Mouse (Mus musculus) megakaryocyte, adult 5-6 weeks (primary cell): Measurements from ENCODE around the gene Gm9507. TPM values are rescaled to one million over a fixed set of nuclear protein-coding genes. Genes with fewer than 3 reads are reported as not detected.
"Not testable (repeated sequence)": the region's sequence is repeated elsewhere in the genome, so short reads cannot be mapped to it uniquely, and the experiment has no call there.

Experiments used
- ATAC-seq: 2 replicates; pipeline ENCODE4 v1.8.0; 2016; ENCODE audit warnings: mild to moderate bottlenecking, inconsistent platforms; ENCODE audit not compliant: poor library complexity, severe bottlenecking
- total RNA-seq, 2 experiments: library from RNA; stranded (forward) in 1 of 2; stranded (reverse) in 1 of 2; fragments of 153-499, 151-499 nt in 1 of 2; fragments of 221-1000, 200-1000 nt in 1 of 2; gene quantifications; 2 replicates each; pipeline versions ENCODE4 v1.2.3 to v1.2.4; 2015 to 2017

The Gm9507 gene
- total RNA-seq, 2 experiments from 2014 or later: not detected

- ATAC-seq: not testable (repeated sequence)
These were observed 34.8 kb downstream of the Gm9507 start, which contains the start of gene Gm7138 for GRCm38 (mm10) chr10:77776844-77777243. TSS of gene Gm7138 (minus strand) at chr10:77776944.

- not testable (repeated sequence) for ATAC-seq
These were observed 39.5 kb downstream of the Gm9507 start for GRCm38 (mm10) chr10:77772142-77772541.

DNA sequence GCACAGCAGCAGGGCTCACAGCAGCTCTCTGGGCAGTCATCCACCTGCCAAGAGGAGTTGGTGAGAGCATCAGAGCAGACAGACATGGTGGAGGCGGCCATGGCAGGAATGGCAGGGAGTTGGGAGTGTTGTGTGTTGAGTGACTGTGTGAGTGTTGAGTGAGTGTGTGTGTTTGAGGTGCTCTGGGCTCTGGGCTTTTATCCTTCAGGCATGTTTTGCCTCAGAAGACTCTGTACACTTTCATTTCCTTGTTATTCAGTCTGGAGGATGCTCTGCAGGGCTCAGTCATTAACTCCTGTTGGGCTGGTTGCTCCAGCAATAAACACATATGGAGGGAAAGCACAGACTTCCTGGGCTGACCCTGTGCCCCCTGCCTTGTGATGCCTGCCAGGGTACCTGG lies 40.4 kb downstream of the Gm9507 start, which contains the start of gene Gm3238:
TSS of gene Gm3238 (minus strand) at position 101 of the 400 bp plus-strand sequence.
- not testable (repeated sequence) for ATAC-seq

- no peak for ATAC-seq
These were observed 41.9 kb downstream of the Gm9507 start for GRCm38 (mm10) chr10:77769727-77770126.

Other genes starting within 250 kb of the Gm9507 start
Only the 30 nearest of the 33 such genes appear.
- 22.1 and 22.7 TPM in 2 replicates for gene Sumo3, start 205.7 kb downstream of the Gm9507 start, total RNA-seq (2015)
- 118 and 137 TPM in 2 replicates for gene Sumo3, start 205.7 kb downstream of the Gm9507 start, total RNA-seq (2017)
- not detected in 2 replicates for gene Gm49325, start 205.6 kb downstream of the Gm9507 start, total RNA-seq (2015)
- gene Gm49325, start 205.6 kb downstream of the Gm9507 start, total RNA-seq (2017): not detected in 2 replicates
- 15.3 and 18.1 TPM in 2 replicates for gene Ube2g2, start 189.6 kb downstream of the Gm9507 start, total RNA-seq (2015)
- gene Ube2g2, start 189.6 kb downstream of the Gm9507 start, total RNA-seq (2017): 27.4 and 40.0 TPM in 2 replicates
- gene Tspear, start 125.3 kb downstream of the Gm9507 start, total RNA-seq (2015): not detected in 2 replicates
- gene Tspear, start 125.3 kb downstream of the Gm9507 start, total RNA-seq (2017): not detected in 2 replicates
- gene Gm19402, start 121.1 kb downstream of the Gm9507 start, total RNA-seq (2015): not detected in 2 replicates
- not detected in 2 replicates for gene Gm19402, start 121.1 kb downstream of the Gm9507 start, total RNA-seq (2017)
- not detected in 2 replicates for gene Gm9508, start 114.6 kb downstream of the Gm9507 start, total RNA-seq (2015)
- not detected in 2 replicates for gene Gm9508, start 114.6 kb downstream of the Gm9507 start, total RNA-seq (2017)
- gene Gm10272, start 105.2 kb downstream of the Gm9507 start, total RNA-seq (2015): not detected in 2 replicates
- gene Gm10272, start 105.2 kb downstream of the Gm9507 start, total RNA-seq (2017): not detected in 2 replicates
- gene Gm10024, start 100.4 kb downstream of the Gm9507 start, total RNA-seq (2015): not detected in 2 replicates
- gene Gm10024, start 100.4 kb downstream of the Gm9507 start, total RNA-seq (2017): not detected in 2 replicates
- gene Gm10142, start 96.0 kb downstream of the Gm9507 start, total RNA-seq (2015): not detected in 2 replicates
- not detected in 2 replicates for gene Gm10142, start 96.0 kb downstream of the Gm9507 start, total RNA-seq (2017)
- gene Krtap12-1, start 91.2 kb downstream of the Gm9507 start, total RNA-seq (2015): not detected in 2 replicates
- gene Krtap12-1, start 91.2 kb downstream of the Gm9507 start, total RNA-seq (2017): not detected in 2 replicates
- gene Gm10100, start 85.4 kb downstream of the Gm9507 start, total RNA-seq (2015): not detected in 2 replicates
- not detected in 2 replicates for gene Gm10100, start 85.4 kb downstream of the Gm9507 start, total RNA-seq (2017)
- gene Gm18596, start 69.2 kb downstream of the Gm9507 start, total RNA-seq (2015): not detected in 2 replicates
- not detected in 2 replicates for gene Gm18596, start 69.2 kb downstream of the Gm9507 start, total RNA-seq (2017)
- not detected in 2 replicates for gene Gm9736, start 60.5 kb downstream of the Gm9507 start, total RNA-seq (2015)
- gene Gm9736, start 60.5 kb downstream of the Gm9507 start, total RNA-seq (2017): not detected in 2 replicates
- not detected in 2 replicates for gene Gm3233, start 52.2 kb downstream of the Gm9507 start, total RNA-seq (2015)
- gene Gm3233, start 52.2 kb downstream of the Gm9507 start, total RNA-seq (2017): not detected in 2 replicates
- gene Gm3238, start 40.5 kb downstream of the Gm9507 start, total RNA-seq (2015): not detected in 2 replicates
- gene Gm3238, start 40.5 kb downstream of the Gm9507 start, total RNA-seq (2017): not detected in 2 replicates
- not detected in 2 replicates for gene Gm7138, start 34.9 kb downstream of the Gm9507 start, total RNA-seq (2015)
- gene Gm7138, start 34.9 kb downstream of the Gm9507 start, total RNA-seq (2017): not detected in 2 replicates
- gene Gm3250, start 29.3 kb downstream of the Gm9507 start, total RNA-seq (2015): not detected in 2 replicates
- not detected in 2 replicates for gene Gm3250, start 29.3 kb downstream of the Gm9507 start, total RNA-seq (2017)
- gene Gm7137, start 23.6 kb downstream of the Gm9507 start, total RNA-seq (2015): not detected in 2 replicates
- not detected in 2 replicates for gene Gm7137, start 23.6 kb downstream of the Gm9507 start, total RNA-seq (2017)
- not detected in 2 replicates for gene Gm9639, start 16.8 kb downstream of the Gm9507 start, total RNA-seq (2015)
- not detected in 2 replicates for gene Gm9639, start 16.8 kb downstream of the Gm9507 start, total RNA-seq (2017)
- gene Gm19668, start 12.7 kb downstream of the Gm9507 start, total RNA-seq (2015): not detected in 2 replicates
- not detected in 2 replicates for gene Gm19668, start 12.7 kb downstream of the Gm9507 start, total RNA-seq (2017)
- not detected in 2 replicates for gene Gm2696, start 2.8 kb upstream of the Gm9507 start, total RNA-seq (2015)
- gene Gm2696, start 2.8 kb upstream of the Gm9507 start, total RNA-seq (2017): not detected in 2 replicates
- not detected in 2 replicates for gene Krtap10-4, start 15.3 kb upstream of the Gm9507 start, total RNA-seq (2015)
- not detected in 2 replicates for gene Krtap10-4, start 15.3 kb upstream of the Gm9507 start, total RNA-seq (2017)
- gene Krtap10-10, start 24.1 kb upstream of the Gm9507 start, total RNA-seq (2015): not detected in 2 replicates
- gene Krtap10-10, start 24.1 kb upstream of the Gm9507 start, total RNA-seq (2017): not detected in 2 replicates
- gene Gm36176, start 35.0 kb upstream of the Gm9507 start, total RNA-seq (2015): not detected in 2 replicates
- gene Gm36176, start 35.0 kb upstream of the Gm9507 start, total RNA-seq (2017): not detected in 2 replicates
- gene Gm10318, start 41.0 kb upstream of the Gm9507 start, total RNA-seq (2015): not detected in 2 replicates
- gene Gm10318, start 41.0 kb upstream of the Gm9507 start, total RNA-seq (2017): not detected in 2 replicates
- gene Gm3285, start 50.1 kb upstream of the Gm9507 start, total RNA-seq (2015): not detected in 2 replicates
- not detected in 2 replicates for gene Gm3285, start 50.1 kb upstream of the Gm9507 start, total RNA-seq (2017)
- 0.07 TPM in 1 of 2 replicates, not detected in the other for gene Lrrc3, start 90.7 kb upstream of the Gm9507 start, total RNA-seq (2015)
- gene Lrrc3, start 90.7 kb upstream of the Gm9507 start, total RNA-seq (2017): not detected in 2 replicates
- 15.2 and 20.7 TPM in 2 replicates for gene Trpm2, start 158.7 kb upstream of the Gm9507 start, total RNA-seq (2015)
- gene Trpm2, start 158.7 kb upstream of the Gm9507 start, total RNA-seq (2017): 33.5 and 35.8 TPM in 2 replicates
- gene 1810043G02Rik, start 166.7 kb upstream of the Gm9507 start, total RNA-seq (2015): 9.1 and 12.3 TPM in 2 replicates
- gene 1810043G02Rik, start 166.7 kb upstream of the Gm9507 start, total RNA-seq (2017): 12.2 and 15.8 TPM in 2 replicates
- gene Pfkl, start 198.2 kb upstream of the Gm9507 start, total RNA-seq (2015): 6.9 and 7.0 TPM in 2 replicates
- 13.6 and 16.9 TPM in 2 replicates for gene Pfkl, start 198.2 kb upstream of the Gm9507 start, total RNA-seq (2017)